Mouse (Mus musculus): Measurements from ENCODE around the gene Btbd3. TPM values are rescaled to one million over a fixed set of nuclear protein-coding genes. Genes with fewer than 3 reads are reported as not detected.

The Btbd3 gene
- polyA plus RNA-seq, 1 experiment from 2014 or later: 18.3 TPM

GRCm38 (mm10) chr2:138528461-138528860 lies 272.1 kb downstream of the Btbd3 start:
- H3K4me1 ChIP-seq (ENCODE audit: control insufficient read depth, insufficient read depth, low read length): peaks cover 6% of the 10 kb centered on the region; the same call in 1 of the 2 replicates
- no peaks in the 10 kb centered on the region for H3K27me3 ChIP-seq (ENCODE audit: control insufficient read depth, insufficient read depth, low read length)
- no peak overlapping the region for H3K27ac ChIP-seq (ENCODE audit: low read depth, low read length)
- H3K4me3 ChIP-seq (ENCODE audit: low read depth, low read length): no peak overlapping the region
- DNase-seq (ENCODE audit: low spot score, missing footprints) (no peak), ATAC-seq (ENCODE audit: low FRiP score) (no peak)
- no peaks in the 10 kb centered on the region for H3K9me3 ChIP-seq (ENCODE audit: control insufficient read depth, low read length)
- 88% methylated on average over 1 of the region's 1 CpGs for WGBS
- H3K36me3 ChIP-seq (ENCODE audit: control insufficient read depth, insufficient read depth, low read length): no peaks in the 10 kb centered on the region
- H3K4me2 ChIP-seq: no peak overlapping the region
- no peak overlapping the region for H3K9ac ChIP-seq (ENCODE audit: low read length)

DNA sequence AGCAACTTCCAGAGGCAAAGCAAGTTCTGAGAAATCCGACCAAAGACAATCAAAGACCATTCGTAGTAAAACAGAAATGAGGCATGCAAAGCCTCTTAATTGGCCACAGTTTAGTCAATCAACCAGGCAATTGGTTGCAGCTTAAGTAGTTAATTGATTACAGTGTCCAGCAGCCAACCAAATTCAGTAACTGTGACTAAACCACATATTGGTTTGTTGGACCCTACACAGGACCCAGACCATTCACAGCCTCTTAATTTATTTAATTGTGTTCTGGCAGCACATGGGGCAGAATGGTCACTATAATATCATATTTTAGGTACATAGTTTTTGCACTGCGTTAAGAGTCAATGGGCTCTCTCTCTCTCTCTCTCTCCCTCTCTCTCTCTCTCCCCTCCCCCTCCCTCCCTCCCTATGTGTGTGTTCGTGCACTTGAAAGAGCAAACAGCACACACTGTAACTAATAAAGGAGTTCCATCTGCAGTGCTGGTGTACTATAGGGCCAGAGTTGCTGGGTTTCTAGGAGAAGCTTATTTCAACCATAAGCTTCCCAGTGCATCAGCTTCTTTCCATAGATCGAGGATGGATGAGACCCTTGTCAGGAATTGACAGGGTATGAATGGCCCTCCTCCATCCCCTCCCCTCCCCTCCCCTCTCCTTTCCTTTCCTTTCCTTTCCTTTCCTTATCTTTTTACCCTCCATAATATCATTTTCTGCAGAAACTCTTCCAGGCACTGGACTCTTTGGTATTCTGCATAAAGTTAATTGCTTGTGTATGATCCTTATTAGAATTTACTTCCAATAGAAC lies 275.0 kb downstream of the Btbd3 start:
- Histone ChIP-seq H3K27me3 (ENCODE audit: control insufficient read depth, insufficient read depth, low read length) (no peaks in the 10 kb centered on the region), H3K4me1 (ENCODE audit: control insufficient read depth, insufficient read depth, low read length) (peaks cover 6% of the 10 kb centered on the region; the same call in 1 of the 2 replicates), H3K9ac (ENCODE audit: low read length) (no peak overlapping the region), H3K36me3 (ENCODE audit: control insufficient read depth, insufficient read depth, low read length) (no peaks in the 10 kb centered on the region), H3K4me3 (ENCODE audit: low read depth, low read length) (no peak overlapping the region), H3K27ac (ENCODE audit: low read depth, low read length) (no peak overlapping the region), H3K9me3 (ENCODE audit: control insufficient read depth, low read length) (no peaks in the 10 kb centered on the region; the same call in 1 of the 2 replicates), H3K4me2 (no peak overlapping the region)
- 41% methylated on average over 5 of the region's 5 CpGs for WGBS
- no peak for DNase-seq (ENCODE audit: low spot score, missing footprints)
- peak; percentile 51 for ATAC-seq (ENCODE audit: low FRiP score)

GRCm38 (mm10) chr2:138531992-138532391 lies 275.6 kb downstream of the Btbd3 start:
- peak; percentile 73 for ATAC-seq (ENCODE audit: low FRiP score)
- no peak overlapping the region for H3K9ac ChIP-seq (ENCODE audit: low read length)
- WGBS: 43% methylated on average over 4 of the region's 4 CpGs

GRCm38 (mm10) chr2:138539655-138540054 lies 283.3 kb downstream of the Btbd3 start:
- ATAC-seq (ENCODE audit: low FRiP score) (no peak), DNase-seq (ENCODE audit: low spot score, missing footprints) (no peak)
- no peak overlapping the region for H3K4me3 ChIP-seq (ENCODE audit: low read depth, low read length)
- 88% methylated on average over 3 of the region's 3 CpGs for whole genome bisulfite sequencing
- no peak overlapping the region for H3K27ac ChIP-seq (ENCODE audit: low read depth, low read length)
- H3K27me3 ChIP-seq (ENCODE audit: control insufficient read depth, insufficient read depth, low read length): no peaks in the 10 kb centered on the region
- no peak overlapping the region for H3K4me2 ChIP-seq
- no peak overlapping the region for H3K9ac ChIP-seq (ENCODE audit: low read length)
- H3K36me3 ChIP-seq (ENCODE audit: control insufficient read depth, insufficient read depth, low read length): no peaks in the 10 kb centered on the region
- H3K4me1 ChIP-seq (ENCODE audit: control insufficient read depth, insufficient read depth, low read length): no peaks in the 10 kb centered on the region
- H3K9me3 ChIP-seq (ENCODE audit: control insufficient read depth, low read length): no peaks in the 10 kb centered on the region; the same call in 1 of the 2 replicates

More at GRCm38 (mm10) chr2:138531992-138532391, 275.6 kb downstream of the Btbd3 start:
- H3K9me3 ChIP-seq (ENCODE audit: control insufficient read depth, low read length): no peaks in the 10 kb centered on the region; the same call in 1 of the 2 replicates
- H3K36me3 ChIP-seq (ENCODE audit: control insufficient read depth, insufficient read depth, low read length): no peaks in the 10 kb centered on the region
- H3K27ac ChIP-seq (ENCODE audit: low read depth, low read length): no peak overlapping the region
- H3K4me3 ChIP-seq (ENCODE audit: low read depth, low read length): no peak overlapping the region
- H3K4me2 ChIP-seq: no peak overlapping the region
- peak; percentile 85 for DNase-seq (ENCODE audit: low spot score, missing footprints)
- no peaks in the 10 kb centered on the region for H3K27me3 ChIP-seq (ENCODE audit: control insufficient read depth, insufficient read depth, low read length)
- peaks cover 6% of the 10 kb centered on the region; the same call in 1 of the 2 replicates for H3K4me1 ChIP-seq (ENCODE audit: control insufficient read depth, insufficient read depth, low read length)

- no peaks in the 10 kb centered on the region for H3K9me3 ChIP-seq (ENCODE audit: control insufficient read depth, low read length)
Observed at GRCm38 (mm10) chr2:138548990-138549389, 292.6 kb downstream of the Btbd3 start.

DNA sequence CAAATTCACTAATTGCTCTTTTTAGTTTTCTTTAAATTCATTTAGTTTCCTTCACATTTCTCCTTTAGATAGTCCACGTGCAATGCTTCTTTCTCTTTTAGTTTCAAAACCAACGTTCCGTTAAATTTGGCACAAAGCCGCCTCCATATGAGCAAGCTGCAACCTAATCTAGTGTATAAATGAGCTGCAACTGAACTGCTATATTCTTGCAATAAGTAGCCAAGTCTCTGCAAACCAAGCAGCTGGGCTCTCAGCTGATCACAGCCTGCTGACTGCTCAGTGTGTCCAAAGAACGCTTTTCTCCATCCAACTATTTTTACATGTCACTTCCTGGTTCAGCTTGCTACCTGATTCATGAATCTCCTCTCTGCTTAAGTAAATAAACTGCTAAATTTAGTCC lies 295.2 kb downstream of the Btbd3 start:
- H3K4me1 ChIP-seq (ENCODE audit: control insufficient read depth, insufficient read depth, low read length): no peaks in the 10 kb centered on the region
- 79% methylated on average over 5 of the region's 5 CpGs for WGBS
- no peaks in the 10 kb centered on the region for H3K27me3 ChIP-seq (ENCODE audit: control insufficient read depth, insufficient read depth, low read length)
- ATAC-seq (ENCODE audit: low FRiP score) (no peak), DNase-seq (ENCODE audit: low spot score, missing footprints) (no peak)
- no peak overlapping the region for H3K4me3 ChIP-seq (ENCODE audit: low read depth, low read length)
- H3K9me3 ChIP-seq (ENCODE audit: control insufficient read depth, low read length): no peaks in the 10 kb centered on the region
- no peak overlapping the region for H3K9ac ChIP-seq (ENCODE audit: low read length)
- H3K36me3 ChIP-seq (ENCODE audit: control insufficient read depth, insufficient read depth, low read length): no peaks in the 10 kb centered on the region
- H3K4me2 ChIP-seq: no peak overlapping the region
- no peak overlapping the region for H3K27ac ChIP-seq (ENCODE audit: low read depth, low read length)

More at GRCm38 (mm10) chr2:138548990-138549389, 292.6 kb downstream of the Btbd3 start:
- Histone ChIP-seq H3K36me3 (ENCODE audit: control insufficient read depth, insufficient read depth, low read length) (no peaks in the 10 kb centered on the region), H3K4me2 (no peak overlapping the region), H3K27ac (ENCODE audit: low read depth, low read length) (no peak overlapping the region), H3K4me3 (ENCODE audit: low read depth, low read length) (no peak overlapping the region), H3K4me1 (ENCODE audit: control insufficient read depth, insufficient read depth, low read length) (no peaks in the 10 kb centered on the region), H3K9ac (ENCODE audit: low read length) (no peak overlapping the region), H3K27me3 (ENCODE audit: control insufficient read depth, insufficient read depth, low read length) (no peaks in the 10 kb centered on the region)
- ATAC-seq (ENCODE audit: low FRiP score): no peak
- DNase-seq (ENCODE audit: low spot score, missing footprints): no peak
- WGBS: 89% methylated on average over 2 of the region's 2 CpGs

DNA sequence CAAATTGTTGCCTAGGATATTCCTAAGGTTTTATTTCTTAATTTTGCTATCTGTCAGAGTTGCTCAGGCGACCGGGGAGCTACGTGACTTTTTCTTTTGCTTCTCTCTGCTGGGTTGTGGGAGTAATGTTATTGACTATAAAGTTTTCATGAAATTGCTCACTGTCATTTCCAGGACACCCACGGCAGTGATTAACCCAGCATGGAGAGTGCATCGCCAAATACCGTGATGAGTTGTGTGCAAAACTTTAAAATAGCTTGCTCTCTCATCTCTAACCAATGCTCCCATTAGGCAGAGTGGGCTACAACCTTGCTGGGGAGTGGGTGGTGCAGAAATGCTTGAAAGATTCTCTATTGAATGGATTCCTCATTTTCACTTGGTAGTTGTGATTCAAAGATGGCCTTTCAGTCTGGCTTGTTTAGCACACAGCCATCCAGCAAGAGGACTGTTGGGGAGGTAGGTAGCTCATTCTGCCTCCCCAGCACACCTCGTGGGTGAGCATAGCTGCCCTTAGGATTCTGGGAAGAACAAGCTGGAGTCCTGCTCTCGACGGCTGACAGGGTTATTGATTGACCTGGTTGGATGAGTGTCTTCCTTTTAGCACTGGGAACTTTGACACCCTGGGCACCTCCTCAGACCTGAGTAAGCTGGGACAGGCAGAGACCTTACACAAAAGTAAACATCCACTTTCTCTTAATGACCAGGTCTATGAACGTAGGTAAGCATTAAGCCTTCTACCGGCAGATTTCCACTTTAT lies 298.9 kb downstream of the Btbd3 start:
- Histone ChIP-seq H3K27me3 (ENCODE audit: control insufficient read depth, insufficient read depth, low read length) (no peaks in the 10 kb centered on the region), H3K4me2 (no peak overlapping the region), H3K9me3 (ENCODE audit: control insufficient read depth, low read length) (no peaks in the 10 kb centered on the region), H3K36me3 (ENCODE audit: control insufficient read depth, insufficient read depth, low read length) (no peaks in the 10 kb centered on the region), H3K4me3 (ENCODE audit: low read depth, low read length) (no peak overlapping the region), H3K27ac (ENCODE audit: low read depth, low read length) (no peak overlapping the region), H3K9ac (ENCODE audit: low read length) (no peak overlapping the region), H3K4me1 (ENCODE audit: control insufficient read depth, insufficient read depth, low read length) (no peaks in the 10 kb centered on the region)
- DNase-seq (ENCODE audit: low spot score, missing footprints) (no peak), ATAC-seq (ENCODE audit: low FRiP score) (no peak)
- 90% methylated on average over 11 of the region's 11 CpGs for WGBS

DNA sequence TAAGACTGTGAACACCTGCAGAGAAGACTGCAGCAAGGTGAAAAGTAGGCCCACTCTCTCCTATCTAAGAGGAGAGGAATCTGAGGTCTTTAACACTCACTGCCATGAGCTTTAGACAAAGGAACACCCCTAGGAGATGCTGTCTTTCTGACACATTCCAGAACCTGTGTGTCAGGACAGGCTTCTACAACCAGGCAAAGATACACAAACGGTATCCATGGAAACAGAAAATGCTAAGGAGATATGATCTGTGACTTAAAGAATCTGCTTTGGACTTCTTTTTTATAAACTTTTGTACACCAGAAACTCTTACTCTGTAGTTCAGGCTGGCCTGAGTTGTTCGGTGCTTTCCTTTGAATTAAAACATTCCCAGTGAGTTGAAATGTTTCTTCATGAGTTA lies 329.6 kb downstream of the Btbd3 start:
- H3K27me3 ChIP-seq (ENCODE audit: control insufficient read depth, insufficient read depth, low read length): no peaks in the 10 kb centered on the region
- no peak overlapping the region for H3K4me2 ChIP-seq
- WGBS: 84% methylated on average over 2 of the region's 2 CpGs
- no peaks in the 10 kb centered on the region for H3K4me1 ChIP-seq (ENCODE audit: control insufficient read depth, insufficient read depth, low read length)
- ATAC-seq (ENCODE audit: low FRiP score) (no peak), DNase-seq (ENCODE audit: low spot score, missing footprints) (peak; percentile 82)
- no peak overlapping the region for H3K27ac ChIP-seq (ENCODE audit: low read depth, low read length)
- no peak overlapping the region for H3K9ac ChIP-seq (ENCODE audit: low read length)
- H3K9me3 ChIP-seq (ENCODE audit: control insufficient read depth, low read length): no peaks in the 10 kb centered on the region
- no peak overlapping the region for H3K4me3 ChIP-seq (ENCODE audit: low read depth, low read length)
- H3K36me3 ChIP-seq (ENCODE audit: control insufficient read depth, insufficient read depth, low read length): no peaks in the 10 kb centered on the region

DNA sequence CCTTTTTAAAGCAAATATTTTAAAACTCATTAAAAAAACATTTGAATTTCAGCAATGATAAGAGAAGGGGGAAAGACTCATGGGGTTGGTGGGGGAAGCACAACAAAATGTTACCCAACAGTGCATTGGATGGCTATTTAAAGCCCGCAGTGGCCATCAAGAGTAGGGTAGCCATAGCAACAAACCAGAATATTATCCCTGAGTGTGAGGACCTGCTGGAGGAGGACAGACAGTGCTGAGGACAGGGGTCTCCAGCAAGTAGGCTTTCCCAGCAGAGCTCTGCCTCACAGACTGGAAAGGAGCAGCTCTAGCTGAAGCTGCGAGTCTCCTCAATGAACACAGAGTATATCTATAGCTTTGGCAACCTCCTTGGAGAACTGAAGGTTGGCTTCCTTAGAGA lies 331.0 kb downstream of the Btbd3 start:
- Histone ChIP-seq H3K27me3 (ENCODE audit: control insufficient read depth, insufficient read depth, low read length) (no peaks in the 10 kb centered on the region), H3K4me2 (no peak overlapping the region), H3K36me3 (ENCODE audit: control insufficient read depth, insufficient read depth, low read length) (no peaks in the 10 kb centered on the region), H3K4me3 (ENCODE audit: low read depth, low read length) (no peak overlapping the region), H3K9ac (ENCODE audit: low read length) (no peak overlapping the region), H3K4me1 (ENCODE audit: control insufficient read depth, insufficient read depth, low read length) (no peaks in the 10 kb centered on the region), H3K27ac (ENCODE audit: low read depth, low read length) (no peak overlapping the region), H3K9me3 (ENCODE audit: control insufficient read depth, low read length) (no peaks in the 10 kb centered on the region)
- ATAC-seq (ENCODE audit: low FRiP score): no peak
- WGBS: 86% methylated on average over 2 of the region's 2 CpGs
- DNase-seq (ENCODE audit: low spot score, missing footprints): peak; percentile 6

All from midbrain, embryonic 11.5 days (tissue).